8 mouse cellular contexts compared by ENCODE assay signal in genomic region chr17:57012245-57012795, GRCm38 (mm10). TPM values are rescaled to one million over a fixed set of nuclear protein-coding genes. Genes with fewer than 3 reads are reported as not detected.
DNase-seq lines count a peak whose midpoint lies in the region; ATAC-seq and TF ChIP-seq lines count a peak whose summit lies in the region.

No protein-coding gene starts in this region.

- no peaks in the 10 kb centered on the region for H3K27me3 ChIP-seq in heart, embryonic 13.5 days (replicated peaks)
- H3K27me3 ChIP-seq in forebrain, embryonic 14.5 days (replicated peaks; ENCODE audit: control insufficient read depth, insufficient read depth, low read length), result no peaks in the 10 kb centered on the region
- H3K27me3 ChIP-seq in liver, embryonic 15.5 days, result no peaks in the 10 kb centered on the region

- no peak for DNase-seq in heart, postnatal 36 days
- DNase-seq in ES-E14 (ENCODE audit: low read depth, low spot score), result no peak
- no peak for DNase-seq in forebrain, embryonic 14.5 days (ENCODE audit: low spot score)
- DNase-seq in layer of hippocampus, adult 8-10 months (ENCODE audit: low spot score in 2 of 2), result no peak
- DNase-seq in left cerebral cortex, postnatal 4 days, result no peak
- DNase-seq in yolk sac, embryonic 10.5 days (ENCODE audit: low spot score), result no peak

- peak overlapping the region; percentile 74 for H3K4me3 ChIP-seq in heart, embryonic 13.5 days
- H3K4me3 ChIP-seq in ES-E14 (ENCODE audit: insufficient read depth in 1 of 2, low read depth in 1 of 2, low read length in 2 of 2, poor library complexity in 1 of 2, severe bottlenecking in 1 of 2), result peak overlapping the region; percentile 73 to 80
- peak overlapping the region; percentile 68 for H3K4me3 ChIP-seq in forebrain, embryonic 14.5 days (ENCODE audit: low read depth, low read length)
- peak overlapping the region; percentile 74 for H3K4me3 ChIP-seq in liver, embryonic 15.5 days (replicated peaks)

- H3K36me3 ChIP-seq in heart, embryonic 13.5 days, result peaks cover 22% of the 10 kb centered on the region
- H3K36me3 ChIP-seq in ES-E14 (ENCODE audit: control insufficient read depth, insufficient read depth, low read length, poor library complexity, severe bottlenecking), result peaks cover 12% of the 10 kb centered on the region; the same call in 1 of the 2 replicates
- peaks cover 20% of the 10 kb centered on the region for H3K36me3 ChIP-seq in forebrain, embryonic 14.5 days (ENCODE audit: control insufficient read depth, insufficient read depth, low read length)
- H3K36me3 ChIP-seq in liver, embryonic 15.5 days (replicated peaks), result peaks cover 23% of the 10 kb centered on the region

- H3K4me2 ChIP-seq in heart, embryonic 13.5 days, result peak overlapping the region; percentile 75
- peak overlapping the region; percentile 57 for H3K4me2 ChIP-seq in forebrain, embryonic 14.5 days (ENCODE audit: low read length)
- H3K4me2 ChIP-seq in liver, embryonic 15.5 days, result peak overlapping the region; percentile 92

- ATAC-seq in heart, embryonic 13.5 days (ENCODE audit: extremely low read depth, insufficient number of reproducible peaks, low FRiP score, low TSS enrichment), result no peak
- no peak for ATAC-seq in forebrain, embryonic 14.5 days
- no peak for ATAC-seq in liver, embryonic 15.5 days (ENCODE audit: insufficient read depth)

- in situ Hi-C loops in ES-E14 (cut with MboI; ENCODE audit: low sequenced_read_pairs in 2 of 2, unreplicated experiment in 2 of 2), result no loop called here

- peak overlapping the region; percentile 83 for H3K9ac ChIP-seq in heart, embryonic 13.5 days
- H3K9ac ChIP-seq in ES-E14 (ENCODE audit: insufficient read depth, low read depth, low read length, poor library complexity, severe bottlenecking), result peak overlapping the region; percentile 83
- H3K9ac ChIP-seq in forebrain, embryonic 14.5 days (ENCODE audit: low read length), result no peak overlapping the region; the same call in 1 of the 2 replicates
- peak overlapping the region; percentile 75 for H3K9ac ChIP-seq in liver, embryonic 15.5 days

- peak overlapping the region; percentile 85; the same call in 1 of the 2 replicates for H3K27ac ChIP-seq in heart, embryonic 13.5 days (replicated peaks)
- peak overlapping the region; percentile 57; the same call in 1 of the 2 replicates for H3K27ac ChIP-seq in ES-E14 (ENCODE audit: insufficient read depth, low read depth, low read length, poor library complexity, severe bottlenecking)
- peak overlapping the region; percentile 87; the same call in 1 of the 2 replicates for H3K27ac ChIP-seq in forebrain, embryonic 14.5 days (ENCODE audit: low read depth, low read length)
- H3K27ac ChIP-seq in liver, embryonic 15.5 days (replicated peaks), result peak overlapping the region; percentile 90

- 72% methylated on average over 13 of the region's 13 CpGs for WGBS in heart, embryonic 13.5 days
- WGBS in forebrain, embryonic 14.5 days, result 75% methylated on average over 13 of the region's 13 CpGs
- 71% methylated on average over 13 of the region's 13 CpGs for WGBS in liver, embryonic 15.5 days (ENCODE audit: insufficient replicate concordance)

- H3K4me1 ChIP-seq in heart, embryonic 13.5 days, result peaks cover 20% of the 10 kb centered on the region
- peaks cover 0 to 10% of the 10 kb centered on the region in 2 experiments; a peak in 2 of 4 replicates for H3K4me1 ChIP-seq in ES-E14 (ENCODE audit: control insufficient read depth in 2 of 2, insufficient read depth in 2 of 2, low read length in 2 of 2, poor library complexity in 1 of 2)
- peaks cover 11% of the 10 kb centered on the region; the same call in 1 of the 2 replicates for H3K4me1 ChIP-seq in forebrain, embryonic 14.5 days (ENCODE audit: control insufficient read depth, insufficient read depth, low read length)
- H3K4me1 ChIP-seq in liver, embryonic 15.5 days (replicated peaks), result peaks cover 43% of the 10 kb centered on the region

- intact Hi-C loops in heart, postnatal 36 days (cut with DNase I), result no loop called here
- intact Hi-C loops in left cerebral cortex, postnatal 4 days (cut with DNase I), result no loop called here

- no peaks in the 10 kb centered on the region for H3K9me3 ChIP-seq in heart, embryonic 13.5 days
- H3K9me3 ChIP-seq in ES-E14 (ENCODE audit: control insufficient read depth, insufficient read depth, low read depth, low read length), result no peaks in the 10 kb centered on the region
- H3K9me3 ChIP-seq in forebrain, embryonic 14.5 days (replicated peaks; ENCODE audit: control insufficient read depth, low read length), result no peaks in the 10 kb centered on the region
- no peaks in the 10 kb centered on the region for H3K9me3 ChIP-seq in liver, embryonic 15.5 days (replicated peaks)

TF ChIP-seq in ES-E14, 5 proteins besides CTCF, POLR2A, EP300 and RAD21:
- TF ChIP-seq CHD2 (IDR thresholded peaks at IDR 0.05; ENCODE audit: low read depth, low read length) (no peak), ZNF384 (IDR thresholded peaks at IDR 0.05; ENCODE audit: low read depth, low read length) (no peak), HCFC1 (IDR thresholded peaks at IDR 0.05; ENCODE audit: borderline replicate concordance, insufficient read depth, low read length) (no peak), MAFK (IDR thresholded peaks at IDR 0.05; ENCODE audit: insufficient read depth, low read depth, low read length) (no peak), ZC3H11A (IDR thresholded peaks at IDR 0.05; ENCODE audit: borderline replicate concordance, low read depth, low read length) (no peak)

RNA-seq across cellular contexts. Expression of gene Gm17949, which starts 1.1 kb away (rescaled TPM):
- polyA plus RNA-seq in heart, embryonic 13.5 days (2015; fragmentation: Nextera tagmentation; extraction: Ambion mirVana), result 0.37 and 0.48 TPM in 2 replicates
- total RNA-seq in heart, postnatal 36 days (2021), result not detected
- total RNA-seq in ES-E14 (2012; rRNA removed), result not detected in 2 replicates
- polyA plus RNA-seq in forebrain, embryonic 14.5 days (2014; fragmentation: Nextera tagmentation; extraction: Ambion mirVana), result 0.14 and 0.37 TPM in 2 replicates
- polyA plus RNA-seq in liver, embryonic 15.5 days (2015; fragmentation: Nextera tagmentation; extraction: Ambion mirVana), result 0.20 and 0.36 TPM in 2 replicates
- total RNA-seq in layer of hippocampus, adult 8-10 months (2022), result under 1 TPM in 2 of 4 experiments, not detected in 2; 0.45 to 0.57 TPM
- total RNA-seq in left cerebral cortex, postnatal 4 days (2021), result not detected

RNA-seq across cellular contexts. Expression of gene Gtf2f1, which starts 1.2 kb away (rescaled TPM):
- polyA plus RNA-seq in heart, embryonic 13.5 days (2015; fragmentation: Nextera tagmentation; extraction: Ambion mirVana), result 32.8 and 35.1 TPM in 2 replicates
- total RNA-seq in heart, postnatal 36 days (2021), result 10 to 100 TPM; 18.9 to 19.1 TPM
- 71.6 and 101 TPM in 2 replicates for total RNA-seq in ES-E14 (2012; rRNA removed)
- 70.7 and 78.9 TPM in 2 replicates for polyA plus RNA-seq in forebrain, embryonic 14.5 days (2014; fragmentation: Nextera tagmentation; extraction: Ambion mirVana)
- 46.8 and 48.8 TPM in 2 replicates for polyA plus RNA-seq in liver, embryonic 15.5 days (2015; fragmentation: Nextera tagmentation; extraction: Ambion mirVana)
- 10 to 100 TPM; 57.0 to 64.0 (median 61.5) TPM for total RNA-seq in layer of hippocampus, adult 8-10 months (2022)
- 10 to 100 TPM; 50.8 to 51.0 TPM for total RNA-seq in left cerebral cortex, postnatal 4 days (2021)

RNA-seq across cellular contexts. Expression of gene Pspn, which starts 12.5 kb away (rescaled TPM):
- polyA plus RNA-seq in heart, embryonic 13.5 days (2015; fragmentation: Nextera tagmentation; extraction: Ambion mirVana), result 0.35 TPM in 1 of 2 replicates, not detected in the other
- not detected for total RNA-seq in heart, postnatal 36 days (2021)
- total RNA-seq in ES-E14 (2012; rRNA removed), result not detected in 2 replicates
- 0.70 TPM in 2 replicates for polyA plus RNA-seq in forebrain, embryonic 14.5 days (2014; fragmentation: Nextera tagmentation; extraction: Ambion mirVana)
- polyA plus RNA-seq in liver, embryonic 15.5 days (2015; fragmentation: Nextera tagmentation; extraction: Ambion mirVana), result not detected in 2 replicates
- total RNA-seq in layer of hippocampus, adult 8-10 months (2022), result under 1 TPM in 1 of 4 experiments, not detected in 3; 0.82 TPM
- total RNA-seq in left cerebral cortex, postnatal 4 days (2021), result not detected

RNA-seq across cellular contexts. Expression of gene Alkbh7, which starts 15.2 kb away (rescaled TPM):
- polyA plus RNA-seq in heart, embryonic 13.5 days (2015; fragmentation: Nextera tagmentation; extraction: Ambion mirVana), result 45.7 and 56.8 TPM in 2 replicates
- 10 to 100 TPM; 67.5 to 69.9 TPM for total RNA-seq in heart, postnatal 36 days (2021)
- 37.1 and 39.5 TPM in 2 replicates for total RNA-seq in ES-E14 (2012; rRNA removed)
- 41.9 and 44.8 TPM in 2 replicates for polyA plus RNA-seq in forebrain, embryonic 14.5 days (2014; fragmentation: Nextera tagmentation; extraction: Ambion mirVana)
- polyA plus RNA-seq in liver, embryonic 15.5 days (2015; fragmentation: Nextera tagmentation; extraction: Ambion mirVana), result 15.4 and 17.0 TPM in 2 replicates
- 10 to 100 TPM; 24.3 to 29.5 (median 25.4) TPM for total RNA-seq in layer of hippocampus, adult 8-10 months (2022)
- 10 to 100 TPM; 28.2 to 32.3 TPM for total RNA-seq in left cerebral cortex, postnatal 4 days (2021)

RNA-seq across cellular contexts. Expression of gene Khsrp, which starts 19.0 kb away (rescaled TPM):
- polyA plus RNA-seq in heart, embryonic 13.5 days (2015; fragmentation: Nextera tagmentation; extraction: Ambion mirVana), result 29.0 and 30.5 TPM in 2 replicates
- 10 to 100 TPM; 45.9 to 47.7 TPM for total RNA-seq in heart, postnatal 36 days (2021)
- 81.7 and 82.3 TPM in 2 replicates for total RNA-seq in ES-E14 (2012; rRNA removed)
- polyA plus RNA-seq in forebrain, embryonic 14.5 days (2014; fragmentation: Nextera tagmentation; extraction: Ambion mirVana), result 24.6 and 26.0 TPM in 2 replicates
- polyA plus RNA-seq in liver, embryonic 15.5 days (2015; fragmentation: Nextera tagmentation; extraction: Ambion mirVana), result 20.9 and 21.4 TPM in 2 replicates
- 100 to 1,000 TPM; 105 to 118 (median 111) TPM for total RNA-seq in layer of hippocampus, adult 8-10 months (2022)
- total RNA-seq in left cerebral cortex, postnatal 4 days (2021), result 100 to 1,000 TPM; 140 to 144 TPM
